Mouse (Mus musculus) bone marrow, adult 2 months (tissue): Measurements from ENCODE around the gene Rsl1d1.

Source experiments
- CTCF ChIP-seq: fragments of 200-500 bp; IDR thresholded peaks from 2 replicates; pipeline ENCODE4 v1.5.1; 2011; ENCODE audit warnings: low read length, control low read depth; ENCODE audit not compliant: control insufficient read depth, insufficient read depth
- POLR2A ChIP-seq: fragments of 200-500 bp; IDR thresholded peaks from 2 replicates; pipeline ENCODE4 v1.6.1; 2011; ENCODE audit warnings: low read depth, mild to moderate bottlenecking, control low read depth, low read length, borderline replicate concordance; ENCODE audit not compliant: control insufficient read depth

GRCm38 (mm10) chr16:11242401-11242800 lies 39.3 kb upstream of the Rsl1d1 start:
- TF ChIP-seq CTCF = no peak
- no peak for TF ChIP-seq POLR2A
